Mouse (Mus musculus) G1E (cell line): ENCODE measurements around the gene Rhno1.

Source experiments
- CTCF ChIP-seq: IDR thresholded peaks from 2 replicates; pipeline ENCODE4 v1.5.1; 2012; ENCODE audit warnings: low read depth, low read length, inconsistent platforms, mixed read lengths
- GATA1 ChIP-seq: IDR thresholded peaks from 2 replicates; pipeline ENCODE4 v1.6.1; 2012; ENCODE audit warnings: borderline replicate concordance, low read length, inconsistent platforms, mixed read lengths
- GATA2 ChIP-seq: IDR thresholded peaks from 2 replicates; pipeline ENCODE4 v1.6.1; 2012; ENCODE audit warnings: low read depth, low read length, inconsistent platforms, borderline replicate concordance
- POLR2AphosphoS5 ChIP-seq: IDR thresholded peaks from 2 replicates; pipeline ENCODE4 v1.6.1; 2012; ENCODE audit warnings: low read depth, low read length, inconsistent platforms; ENCODE audit not compliant: insufficient replicate concordance
- TAL1 ChIP-seq: conservative IDR thresholded peaks from 2 replicates; pipeline ENCODE4 v1.6.1; 2012; ENCODE audit warnings: low read depth, low read length, inconsistent platforms, mixed read lengths

DNA sequence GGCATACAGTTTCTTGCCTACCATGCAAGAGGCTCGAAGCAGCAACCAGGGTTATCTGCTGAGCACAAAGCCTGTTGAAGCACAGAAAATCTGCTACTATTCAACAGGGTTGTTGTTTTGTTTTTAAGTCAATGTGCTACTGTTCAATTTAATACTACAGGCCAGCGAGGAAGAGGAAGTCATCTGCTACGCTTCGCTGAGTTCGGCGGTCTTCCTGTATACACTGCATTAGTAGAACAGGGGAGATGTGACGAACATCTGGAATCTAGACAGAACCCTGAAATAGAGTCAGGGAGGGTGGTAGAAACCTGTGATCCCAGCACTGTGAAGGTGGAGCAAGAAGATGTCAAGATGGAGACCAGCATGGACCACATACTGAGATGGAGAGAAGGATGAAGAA, 21.0 kb upstream of the Rhno1 start:
- TF ChIP-seq CTCF: no peak
- no peak for TF ChIP-seq TAL1
- no peak for TF ChIP-seq GATA1
- no peak for TF ChIP-seq POLR2AphosphoS5
- TF ChIP-seq GATA2: no peak
